8 mouse cellular contexts compared by ENCODE assay signal in genomic region chr10:13964501-13965281, GRCm38 (mm10). TPM values are rescaled to one million over a fixed set of nuclear protein-coding genes. Genes with fewer than 3 reads are reported as not detected.
DNase-seq lines count a peak whose midpoint lies in the region; ATAC-seq lines count a peak whose summit lies in the region.

No protein-coding gene starts in this region.

- DNase-seq in WW6 (ENCODE audit: low read depth, low spot score), result peak; percentile 45
- peak; percentile 32 to 52 for DNase-seq in cerebellum, postnatal 4 days (ENCODE audit: low spot score in 2 of 2)
- peak; percentile 97 for DNase-seq in gastrocnemius, postnatal 14 days
- DNase-seq in left cerebral cortex, postnatal 14 days (ENCODE audit: low spot score in 2 of 2), result peak; percentile 72 to 84
- peak; percentile 67 to 79 for DNase-seq in right cerebral cortex, adult 2 months (ENCODE audit: low spot score in 2 of 2)
- DNase-seq in urinary bladder, postnatal 10 days (ENCODE audit: low spot score), result peak; percentile 62

- ATAC-seq in inflammation-experienced regulatory T-cells, adult 6 months, result peak; percentile 38
- ATAC-seq in megakaryocyte progenitor cell, adult 5-6 weeks (replicated peaks; ENCODE audit: poor library complexity), result peak; percentile 51

- intact Hi-C loops in gastrocnemius, postnatal 14 days (cut with DNase I; ENCODE audit: low total_unique reads), result loop anchor here (5.0 to 10.0 kb wide), 2 partner anchors 123 to 230 kb away; no protein-coding TSS in a partner anchor
- intact Hi-C loops in left cerebral cortex, postnatal 14 days (cut with DNase I), result loop anchor here (2.0 to 10.0 kb wide), 7 partner anchors 83 to 430 kb away; partner anchors contain the start of gene Aig1

RNA-seq across cellular contexts. Expression of gene Hivep2, which starts 1.2 kb away (rescaled TPM):
- total RNA-seq in gastrocnemius, postnatal 14 days (2021), result 10 to 100 TPM; 43.3 to 46.8 TPM
- polyA plus RNA-seq in inflammation-experienced regulatory T-cells, adult 6 months (2017; shearing (Covaris generic)), result 10 to 100 TPM; 19.4 to 32.6 (median 24.8) TPM
- 100 to 1,000 TPM; 287 to 310 TPM for total RNA-seq in left cerebral cortex, postnatal 14 days (2021)
- 1.2 and 2.0 TPM in 2 replicates for total RNA-seq in megakaryocyte progenitor cell, adult 5-6 weeks (2015)
- 0.57 and 1.6 TPM in 2 replicates for total RNA-seq in megakaryocyte progenitor cell, adult 5-6 weeks (2017)

Comparison
In these comparisons a context has a peak if more than half of its experiments do, and no peak if none do; other contexts are left out.
1. Peak in every context shown above with its lines: DNase-seq and ATAC-seq.
2. DNase-seq: peak in every context shown above with its lines; median percentile 97 in gastrocnemius, postnatal 14 days; 78 in left cerebral cortex, postnatal 14 days; 73 in right cerebral cortex, adult 2 months; 62 in urinary bladder, postnatal 10 days; 45 in WW6; 42 in cerebellum, postnatal 4 days.
3. RNA of gene Hivep2, which starts 1.2 kb away (total RNA-seq): 287 to 310 TPM in left cerebral cortex, postnatal 14 days and 43.3 to 46.8 TPM in gastrocnemius, postnatal 14 days; 0.57 to 2.0 TPM in megakaryocyte progenitor cell, adult 5-6 weeks; every median in the first group is over 10 times any median in the second.